Mouse (Mus musculus) adrenal gland (tissue): ENCODE data around the gene Treml4.

Experiments
- intact Hi-C: fragments of 180-260 bp; cut with DNase I; formaldehyde crosslinking; loops from one replicate; pipeline ENCODE4 v1.15.1; 2025
- long read RNA-seq, 2 experiments: library from polyadenylated mRNA; unstranded; transcript quantifications; one replicate each; pipeline ENCODE4 v2.0.0; 2020; ENCODE audit warnings: borderline replicate concordance in 1 of 2; ENCODE audit not compliant: insufficient replicate concordance in 1 of 2

Gene Treml4
- long read RNA-seq, experiment 1, result 0 reads
- long read RNA-seq, experiment 2, result 0 reads

GRCm38 (mm10) chr17:48263741-48264362 is at the start of gene Treml4:
Gene Treml4, plus strand, starts transcription at chr17:48264295.
- intact Hi-C loops, result no loop called here

GRCm38 (mm10) chr17:48215429-48215828 is 48.7 kb upstream of the Treml4 start:
- intact Hi-C loops, result no loop called here

DNA sequence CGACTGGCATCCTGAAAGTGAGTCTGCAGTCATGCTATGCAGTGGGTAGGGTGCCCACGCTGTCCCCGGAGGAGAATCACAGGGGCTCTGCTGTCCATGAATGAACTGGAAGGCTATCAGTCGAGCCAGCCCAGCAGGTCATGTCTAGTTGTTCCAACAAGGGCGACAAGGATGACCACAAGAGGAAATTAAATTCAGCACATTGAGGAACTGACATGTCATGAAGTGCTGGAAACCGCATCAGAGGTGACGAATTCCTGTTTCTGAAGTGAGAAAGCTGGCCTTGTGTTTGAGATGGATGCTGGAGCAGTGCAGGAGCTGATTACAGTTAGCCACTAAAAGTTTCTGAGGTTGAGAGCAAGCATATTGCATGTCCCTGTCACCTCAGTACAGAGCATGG is 33.4 kb upstream of the Treml4 start:
- intact Hi-C loops, result no loop called here

GRCm38 (mm10) chr17:48232518-48232917 is 31.6 kb upstream of the Treml4 start, which contains the start of gene Trem1:
Gene Trem1, plus strand, starts transcription at chr17:48232768.
- intact Hi-C loops, result no loop called here

DNA sequence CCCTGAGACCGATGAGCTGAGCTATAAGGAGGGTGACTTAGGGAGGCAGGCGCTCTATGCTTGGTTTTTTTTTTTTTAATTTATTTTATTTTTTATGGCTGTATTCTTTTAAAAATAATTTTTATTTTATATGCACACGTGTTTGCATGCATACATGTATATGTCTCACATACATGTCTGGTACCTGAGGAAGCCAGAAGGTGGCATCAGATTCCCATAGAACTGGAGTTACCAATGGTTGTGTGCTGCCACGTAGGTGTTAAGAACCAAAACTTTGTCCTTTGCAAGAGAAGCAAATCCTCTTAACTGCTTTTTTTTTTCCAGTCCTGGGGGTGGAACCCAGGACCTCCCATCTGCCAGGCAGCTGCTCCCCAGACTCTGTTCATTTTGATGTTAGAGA is 30.3 kb upstream of the Treml4 start:
- intact Hi-C loops, result no loop called here

DNA sequence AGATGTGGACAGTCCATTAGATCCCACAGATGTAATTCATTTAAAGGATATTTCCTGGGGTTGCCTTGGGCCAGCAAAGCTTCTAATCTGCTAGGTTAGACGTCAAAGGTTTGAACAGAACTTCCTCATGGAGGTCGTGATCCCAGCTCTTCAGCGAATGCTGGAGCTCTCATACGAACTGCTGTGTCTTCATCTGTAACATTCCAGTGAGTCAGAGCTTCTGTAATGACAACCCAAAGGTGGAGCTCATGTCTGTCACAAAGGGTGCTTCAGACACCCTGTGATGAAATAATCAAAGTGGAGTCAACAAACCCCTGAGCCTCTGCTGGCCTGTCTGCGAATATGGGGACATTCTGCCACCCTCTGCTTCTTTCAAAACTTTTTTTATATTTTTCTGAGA is 29.5 kb upstream of the Treml4 start:
- intact Hi-C loops, result no loop called here

DNA sequence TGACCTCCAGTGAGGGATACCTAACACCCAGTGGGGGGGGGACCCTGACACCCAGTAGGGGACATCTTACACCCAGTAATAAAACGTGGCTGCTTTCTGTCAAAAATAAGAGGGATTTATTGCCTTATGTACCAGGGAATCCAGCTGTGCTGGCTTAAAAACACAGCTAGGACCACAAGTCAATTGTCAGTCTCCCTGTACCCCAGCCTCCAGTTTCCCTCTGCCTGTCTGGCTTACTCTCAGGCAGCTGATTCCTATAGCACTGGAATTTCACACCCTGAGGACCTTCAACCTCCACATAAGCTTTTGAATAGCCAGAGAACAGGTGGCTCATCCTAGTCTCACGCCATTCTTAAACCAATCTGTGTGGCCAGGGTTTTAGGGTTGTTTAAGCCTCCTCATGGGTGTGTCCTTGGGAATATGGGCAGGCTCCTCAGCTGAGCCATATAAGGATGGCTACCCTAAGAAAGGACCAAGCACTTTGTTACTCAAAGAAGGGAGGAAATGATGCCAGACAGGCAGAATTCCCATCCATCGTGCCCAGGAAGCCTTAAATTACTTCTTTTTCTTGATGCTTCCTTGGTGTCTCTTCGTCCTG is 28.2 kb upstream of the Treml4 start:
- intact Hi-C loops, result no loop called here

GRCm38 (mm10) chr17:48237621-48238020 is 26.5 kb upstream of the Treml4 start:
- intact Hi-C loops, result no loop called here

DNA sequence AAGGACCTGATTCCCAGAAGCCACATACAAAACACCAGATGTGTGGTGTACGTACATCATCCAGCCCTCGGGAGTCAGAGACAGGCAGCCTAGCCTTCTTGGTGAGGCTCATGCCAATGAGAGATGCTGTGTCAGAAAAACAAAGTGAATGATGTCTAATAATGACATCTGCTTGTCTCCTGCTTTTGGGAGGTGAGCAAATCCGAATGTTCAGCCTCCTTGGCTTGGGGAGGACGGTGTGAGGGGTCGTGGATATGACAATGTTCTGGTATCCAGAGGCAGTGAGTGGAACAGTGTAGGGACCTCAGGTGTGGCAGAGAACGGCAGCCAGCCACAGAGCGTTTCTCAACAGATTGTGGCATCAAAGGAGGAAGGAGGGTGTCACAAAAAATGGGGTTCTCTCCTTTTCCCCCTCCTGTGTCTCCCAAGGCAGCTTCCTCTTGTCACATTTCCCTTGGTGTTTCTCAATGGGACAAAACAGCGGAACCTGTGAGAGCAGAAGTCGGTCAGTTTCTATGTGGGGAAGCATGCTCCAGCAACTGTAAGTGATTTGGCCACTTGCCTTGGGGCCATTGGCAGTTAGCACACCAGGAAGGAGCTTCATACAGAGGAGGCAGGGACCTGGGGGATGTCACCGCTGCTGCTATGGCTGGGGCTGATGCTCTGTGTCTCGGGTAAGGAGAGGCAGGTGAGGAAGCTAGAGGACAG is 16.7 kb upstream of the Treml4 start, which contains the start of gene Trem3:
TSS of gene Trem3 (plus strand) at position 557 of the 708 bp plus-strand sequence.
- intact Hi-C loops, result no loop called here

DNA sequence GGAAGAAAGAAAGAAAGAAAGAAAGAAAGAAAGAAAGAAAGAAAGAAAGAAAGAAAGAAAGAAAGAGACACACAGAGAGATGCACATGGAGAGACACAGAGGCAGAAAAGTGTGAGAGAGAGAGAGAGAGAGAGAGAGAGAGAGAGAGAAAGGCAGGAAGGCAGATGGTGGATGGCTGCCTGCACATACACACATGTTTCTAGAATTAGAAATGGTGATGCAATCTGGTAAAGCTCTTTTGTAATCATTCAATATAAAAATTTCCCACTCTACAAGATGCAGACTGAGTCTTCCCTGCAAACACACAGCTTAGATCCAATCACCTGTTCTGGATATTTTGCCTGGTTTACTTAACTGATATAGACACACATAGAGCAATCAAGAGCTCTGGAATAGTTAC is 15.1 kb upstream of the Treml4 start:
- intact Hi-C loops, result no loop called here

DNA sequence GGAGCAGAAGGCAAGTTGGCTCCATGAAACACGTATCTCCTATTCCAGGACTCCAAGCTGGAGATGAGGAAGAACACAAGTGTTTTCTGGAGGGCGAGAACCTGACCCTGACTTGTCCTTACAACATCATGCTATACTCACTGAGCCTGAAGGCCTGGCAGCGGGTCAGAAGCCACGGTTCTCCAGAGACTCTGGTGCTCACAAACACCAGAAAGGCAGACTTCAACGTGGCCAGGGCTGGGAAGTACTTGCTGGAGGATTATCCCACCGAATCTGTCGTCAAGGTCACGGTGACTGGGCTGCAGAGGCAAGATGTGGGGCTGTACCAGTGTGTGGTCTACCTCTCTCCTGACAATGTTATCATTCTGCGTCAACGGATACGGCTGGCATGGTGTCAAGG is 14.6 kb upstream of the Treml4 start:
- intact Hi-C loops, result no loop called here

- intact Hi-C loops, result no loop called here
Observed at GRCm38 (mm10) chr17:48250631-48251030, 13.5 kb upstream of the Treml4 start.

- intact Hi-C loops, result no loop called here
Observed at GRCm38 (mm10) chr17:48256575-48256974, 7.5 kb upstream of the Treml4 start.

DNA sequence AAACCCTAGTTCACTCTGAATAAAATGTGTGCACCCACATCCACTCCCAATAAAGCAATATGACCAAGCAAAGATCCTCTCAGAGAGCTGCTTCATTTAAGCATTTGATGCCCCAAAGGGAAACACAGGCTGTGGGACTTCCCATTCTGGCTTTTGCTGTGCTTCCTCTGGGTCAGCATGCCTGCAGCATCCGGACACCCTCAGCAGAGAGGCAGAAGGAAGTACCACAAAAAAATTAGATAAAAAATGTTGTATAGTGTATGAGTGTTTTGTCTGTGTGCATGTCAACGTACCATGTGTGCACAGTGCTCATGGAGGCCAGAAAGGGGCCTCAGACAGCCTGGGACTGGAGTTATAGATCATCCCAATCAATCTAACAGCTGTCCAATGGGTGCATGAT is 2.2 kb upstream of the Treml4 start:
- intact Hi-C loops, result no loop called here

DNA sequence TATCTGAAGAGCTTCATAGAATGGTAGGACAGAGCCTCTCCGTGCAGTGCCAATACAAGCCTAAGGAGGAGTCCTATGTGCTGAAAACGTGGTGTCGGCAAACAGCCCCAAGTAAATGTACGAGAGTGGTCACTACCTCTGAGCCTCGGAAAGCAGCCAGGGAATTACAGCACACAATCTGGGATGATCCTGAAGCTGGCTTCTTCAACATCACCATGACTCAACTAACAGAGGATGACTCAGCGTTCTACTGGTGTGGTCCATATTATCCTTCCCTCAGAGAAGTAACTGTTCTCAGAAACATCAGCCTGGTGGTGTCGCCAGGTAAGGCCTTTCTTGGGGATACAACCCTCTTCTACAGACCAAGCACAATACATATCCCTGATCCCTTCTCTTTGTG is 567 bp downstream of the Treml4 start:
- intact Hi-C loops, result no loop called here

- intact Hi-C loops, result no loop called here
Observed at GRCm38 (mm10) chr17:48266138-48266537, 2.0 kb downstream of the Treml4 start.

- intact Hi-C loops, result no loop called here
Observed at GRCm38 (mm10) chr17:48266610-48267304, 2.7 kb downstream of the Treml4 start.

- intact Hi-C loops, result no loop called here
Observed at GRCm38 (mm10) chr17:48267591-48267990, 3.5 kb downstream of the Treml4 start.

DNA sequence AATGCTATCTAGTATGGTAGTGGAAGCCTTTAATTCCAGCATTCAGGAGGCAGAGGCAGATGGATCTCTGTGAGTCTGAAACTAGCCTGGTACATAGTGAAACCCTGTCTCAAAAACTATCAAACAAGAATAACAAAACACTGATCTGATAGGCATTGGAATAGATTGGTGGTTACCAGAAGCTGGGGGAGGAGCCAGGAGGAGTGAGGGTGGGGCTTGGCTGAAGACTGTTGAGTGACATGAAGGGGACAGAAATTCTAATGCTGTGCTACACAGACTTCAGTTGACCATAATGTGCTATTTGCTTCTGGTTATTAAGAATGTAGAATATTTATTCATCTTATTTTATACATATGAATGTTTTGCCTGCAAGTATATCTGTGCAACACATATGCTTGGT is 4.2 kb downstream of the Treml4 start:
- intact Hi-C loops, result no loop called here

DNA sequence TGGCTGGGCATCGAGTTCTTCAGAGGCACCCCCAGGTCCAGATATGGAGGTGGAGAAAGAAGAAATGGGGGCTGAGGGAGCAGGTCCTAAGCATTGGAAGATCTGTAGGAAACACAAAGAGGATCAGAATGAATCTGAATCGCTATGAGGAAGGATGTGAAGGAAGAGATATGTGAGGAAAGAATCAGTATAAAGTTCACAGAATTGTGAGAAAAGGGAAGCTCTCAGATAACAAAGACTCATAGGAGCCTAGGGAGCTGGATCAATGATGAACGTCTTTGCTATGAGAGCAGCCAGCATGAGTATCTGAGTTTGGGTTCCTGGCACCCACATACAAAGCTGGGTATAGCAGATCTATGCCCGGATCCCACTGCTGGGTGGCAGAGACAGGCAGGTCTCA is 5.7 kb downstream of the Treml4 start:
- intact Hi-C loops, result no loop called here

GRCm38 (mm10) chr17:48272158-48272557 is 8.1 kb downstream of the Treml4 start:
- intact Hi-C loops, result no loop called here

- intact Hi-C loops, result no loop called here
Observed at GRCm38 (mm10) chr17:48272598-48272997, 8.5 kb downstream of the Treml4 start.
